Mouse (Mus musculus) neural tube, embryonic 11.5 days (tissue): ENCODE results near the gene Ube2v1. TPM values are rescaled to one million over a fixed set of nuclear protein-coding genes. Genes with fewer than 3 reads are reported as not detected.
A peak's percentile ranks its signal among the peaks of the same experiment; 100 is the strongest.

Experiments
- ATAC-seq: fragments of 200-750 bp; cut with Nextera tagmentation; 2 replicates; pipeline ENCODE4 v1.8.0; 2017; ENCODE audit warnings: moderate number of reproducible peaks, mild to moderate bottlenecking, moderate TSS enrichment, moderate library complexity; ENCODE audit not compliant: insufficient read depth, low FRiP score, low TSS enrichment
- DNase-seq: peaks from one replicate; pipeline ENCODE4 v3.0.0-alpha.2; 2015; ENCODE audit warnings: low spot score
- H3K27ac ChIP-seq: fragments of 300-500 bp; sonication (generic); 2 replicates; pipeline ENCODE4 v1.5.1; 2014; ENCODE audit warnings: low read depth, mild to moderate bottlenecking, low read length
- H3K27me3 ChIP-seq: fragments of 300-500 bp; sonication (generic); 2 replicates; pipeline ENCODE4 v1.6.1; 2014; ENCODE audit warnings: mild to moderate bottlenecking, low read length, mixed read lengths; ENCODE audit not compliant: control insufficient read depth, insufficient read depth
- H3K36me3 ChIP-seq: fragments of 300-500 bp; sonication (generic); 2 replicates; pipeline ENCODE4 v1.6.1; 2014; ENCODE audit warnings: mild to moderate bottlenecking, low read length, moderate library complexity, mixed read lengths; ENCODE audit not compliant: control insufficient read depth, insufficient read depth
- H3K4me1 ChIP-seq: fragments of 300-500 bp; sonication (generic); 2 replicates; pipeline ENCODE4 v1.6.1; 2014; ENCODE audit warnings: low read length, mixed read lengths; ENCODE audit not compliant: control insufficient read depth, insufficient read depth
- H3K4me2 ChIP-seq: fragments of 300-500 bp; sonication (generic); 2 replicates; pipeline ENCODE4 v1.6.1; 2014; ENCODE audit warnings: low read depth, mild to moderate bottlenecking, moderate library complexity
- H3K4me3 ChIP-seq: fragments of 300-500 bp; sonication (generic); 2 replicates; pipeline ENCODE4 v1.5.1; 2014; ENCODE audit warnings: low read depth, low read length
- H3K9ac ChIP-seq: fragments of 300-500 bp; sonication (generic); 2 replicates; pipeline ENCODE4 v1.6.1; 2014; ENCODE audit warnings: mild to moderate bottlenecking, low read length
- H3K9me3 ChIP-seq: fragments of 300-500 bp; sonication (generic); 2 replicates; pipeline ENCODE4 v1.6.1; 2016; ENCODE audit warnings: low read length; ENCODE audit not compliant: control insufficient read depth
- WGBS: fragments of 180-500 bp; shearing (Covaris S2); extraction: QIAGEN DNeasy Blood & Tissue Kit; methylation state at CpG from one replicate; pipeline ENCODE4 v1.1.7; 2014; 5-methylcytosine and 5-hydroxymethylcytosine counted together
- polyA plus RNA-seq: library from polyadenylated mRNA; unstranded; fragments of >200 nt; fragmentation: Nextera tagmentation; extraction: Ambion mirVana; gene quantifications from 2 replicates; pipeline ENCODE4 v1.2.1, GENCODE M21; 2014

The Ube2v1 gene
- polyA plus RNA-seq, 1 experiment from 2014 or later = 297 TPM

- 91% methylated on average over 5 of the region's 5 CpGs for WGBS
- no peak for ATAC-seq
- H3K36me3 ChIP-seq = no peaks in the 10 kb centered on the region
Observed at GRCm38 (mm10) chr2:167668426-167668825, 36.5 kb upstream of the Ube2v1 start.

GRCm38 (mm10) chr2:167665972-167666713 is 34.2 kb upstream of the Ube2v1 start:
- no peaks in the 10 kb centered on the region for H3K36me3 ChIP-seq
- H3K4me1 ChIP-seq = no peaks in the 10 kb centered on the region
- H3K9me3 ChIP-seq = no peaks in the 10 kb centered on the region
- DNase-seq (no peak), ATAC-seq (no peak)
- H3K9ac ChIP-seq = no peak overlapping the region
- H3K27me3 ChIP-seq = no peaks in the 10 kb centered on the region
- H3K4me3 ChIP-seq = no peak overlapping the region
- H3K27ac ChIP-seq = no peak overlapping the region
- 78% methylated on average over 18 of the region's 18 CpGs for WGBS
- H3K4me2 ChIP-seq = no peak overlapping the region

More at GRCm38 (mm10) chr2:167668426-167668825, 36.5 kb upstream of the Ube2v1 start:
- Histone ChIP-seq H3K27ac (no peak overlapping the region), H3K4me3 (no peak overlapping the region), H3K9me3 (no peaks in the 10 kb centered on the region), H3K4me2 (no peak overlapping the region), H3K4me1 (no peaks in the 10 kb centered on the region), H3K9ac (no peak overlapping the region), H3K27me3 (no peaks in the 10 kb centered on the region)
- DNase-seq = no peak

- no peak overlapping the region for H3K27ac ChIP-seq
Observed at GRCm38 (mm10) chr2:167662713-167663112, 30.8 kb upstream of the Ube2v1 start.

GRCm38 (mm10) chr2:167661270-167662203 is 29.6 kb upstream of the Ube2v1 start, which contains the start of gene Gm20431:
TSS of gene Gm20431 (minus strand) at chr2:167661496.
- Histone ChIP-seq H3K36me3 (no peaks in the 10 kb centered on the region), H3K27me3 (no peaks in the 10 kb centered on the region), H3K27ac (0 out of 2 replicates have a peak within 1 kb of the TSS, but pooled peaks have one; percentile 46), H3K9me3 (no peaks in the 10 kb centered on the region), H3K4me1 (peaks cover 14% of the 10 kb centered on the region; the same call in 1 of the 2 replicates), H3K4me3 (peak within 1 kb of the TSS; percentile 81), H3K9ac (peak within 1 kb of the TSS; percentile 77), H3K4me2 (peak within 1 kb of the TSS; percentile 95)
- peak; percentile 97 for DNase-seq
- ATAC-seq = peak; percentile 95
- WGBS = under 1% methylated on average over 76 of the region's 110 CpGs

More at GRCm38 (mm10) chr2:167662713-167663112, 30.8 kb upstream of the Ube2v1 start:
- Histone ChIP-seq H3K4me3 (no peak overlapping the region), H3K9me3 (no peaks in the 10 kb centered on the region), H3K9ac (no peak overlapping the region), H3K27me3 (no peaks in the 10 kb centered on the region), H3K4me1 (peaks cover 14% of the 10 kb centered on the region; the same call in 1 of the 2 replicates), H3K36me3 (no peaks in the 10 kb centered on the region), H3K4me2 (no peak overlapping the region)
- ATAC-seq (no peak), DNase-seq (no peak)
- 56% methylated on average over 6 of the region's 6 CpGs for WGBS

GRCm38 (mm10) chr2:167660611-167660971 is 28.7 kb upstream of the Ube2v1 start:
- Histone ChIP-seq H3K36me3 (no peaks in the 10 kb centered on the region), H3K9ac (peak overlapping the region; percentile 77), H3K27ac (no peak overlapping the region), H3K4me3 (peak overlapping the region; percentile 81), H3K27me3 (no peaks in the 10 kb centered on the region), H3K4me1 (peaks cover 14% of the 10 kb centered on the region; the same call in 1 of the 2 replicates), H3K4me2 (peak overlapping the region; percentile 95), H3K9me3 (no peaks in the 10 kb centered on the region)
- 2% methylated on average over 12 of the region's 12 CpGs for WGBS
- DNase-seq (peak; percentile 39), ATAC-seq (0 out of 2 replicates have a peak, but pooled peaks have one; percentile 14)

GRCm38 (mm10) chr2:167659847-167660610 is 28.1 kb upstream of the Ube2v1 start:
- H3K4me1 ChIP-seq = peaks cover 14% of the 10 kb centered on the region; the same call in 1 of the 2 replicates
- no peaks in the 10 kb centered on the region for H3K9me3 ChIP-seq
- no peak overlapping the region for H3K27ac ChIP-seq
- ATAC-seq (no peak), DNase-seq (no peak)
- no peaks in the 10 kb centered on the region for H3K36me3 ChIP-seq
- H3K9ac ChIP-seq = peak overlapping the region; percentile 77
- peak overlapping the region; percentile 81 for H3K4me3 ChIP-seq
- WGBS = 22% methylated on average over 13 of the region's 13 CpGs
- H3K4me2 ChIP-seq = peak overlapping the region; percentile 95
- H3K27me3 ChIP-seq = no peaks in the 10 kb centered on the region

GRCm38 (mm10) chr2:167659177-167659846 is 27.4 kb upstream of the Ube2v1 start:
- H3K27ac ChIP-seq = no peak overlapping the region
- H3K4me3 ChIP-seq = peak overlapping the region; percentile 81; the same call in 1 of the 2 replicates
- peak overlapping the region; percentile 95; the same call in 1 of the 2 replicates for H3K4me2 ChIP-seq
- DNase-seq (no peak), ATAC-seq (no peak)
- no peak overlapping the region for H3K9ac ChIP-seq
- H3K36me3 ChIP-seq = no peaks in the 10 kb centered on the region
- H3K9me3 ChIP-seq = no peaks in the 10 kb centered on the region
- peaks cover 14% of the 10 kb centered on the region; the same call in 1 of the 2 replicates for H3K4me1 ChIP-seq
- H3K27me3 ChIP-seq = no peaks in the 10 kb centered on the region
- 71% methylated on average over 10 of the region's 10 CpGs for WGBS
